Mouse (Mus musculus) olfactory bulb, adult 2 months (tissue): ENCODE results near the gene Ttc33. TPM values are rescaled to one million over a fixed set of nuclear protein-coding genes. Genes with fewer than 3 reads are reported as not detected.
"Not testable (repeated sequence)": the region's sequence is repeated elsewhere in the genome, so short reads cannot be mapped to it uniquely, and the experiment has no call there.

ENCODE experiments used
- H3K27ac ChIP-seq: fragments of 200-500 bp; 2 replicates; pipeline ENCODE4 v1.5.1; 2012; ENCODE audit warnings: low read depth, low read length; ENCODE audit not compliant: insufficient read depth
- H3K4me1 ChIP-seq: fragments of 200-500 bp; 2 replicates; pipeline ENCODE4 v1.6.1; 2012; ENCODE audit warnings: low read length; ENCODE audit not compliant: control insufficient read depth, insufficient read depth
- H3K4me3 ChIP-seq: fragments of 200-500 bp; 2 replicates; pipeline ENCODE4 v1.5.1; 2012; ENCODE audit warnings: mild to moderate bottlenecking, low read depth, low read length, moderate library complexity; ENCODE audit not compliant: insufficient read depth
- CTCF ChIP-seq: fragments of 200-500 bp; IDR thresholded peaks from 2 replicates; pipeline ENCODE4 v1.5.1; 2012; ENCODE audit warnings: low read depth, mild to moderate bottlenecking, low read length, moderate library complexity; ENCODE audit not compliant: insufficient read depth
- POLR2A ChIP-seq: fragments of 200-500 bp; IDR thresholded peaks from 2 replicates; pipeline ENCODE4 v1.6.1; 2012; ENCODE audit warnings: mild to moderate bottlenecking, low read depth, low read length, moderate library complexity; ENCODE audit not compliant: insufficient read depth
- WGBS: fragments of 180-500 bp; shearing (Covaris S2); methylation state at CpG from one replicate; pipeline ENCODE4 v1.1.7; 2018; 5-methylcytosine and 5-hydroxymethylcytosine counted together
- polyA plus RNA-seq: library from polyadenylated mRNA; stranded (reverse); fragments of >200 nt; gene quantifications from 2 replicates; pipeline ENCODE4 v1.2.4, GENCODE M21; 2012; ENCODE audit warnings: low replicate concordance; ENCODE audit not compliant: missing spikeins, insufficient read depth, insufficient read length

Gene Ttc33
- polyA plus RNA-seq, 1 experiment, result not detected

- H3K27ac ChIP-seq, result 0 out of 2 replicates have a peak overlapping the region, but pooled peaks have one; percentile 27
- WGBS, result 92% methylated on average over 9 of the region's 9 CpGs
- H3K4me1 ChIP-seq, result peaks cover 6% of the 10 kb centered on the region; the same call in 1 of the 2 replicates
- no peak overlapping the region for H3K4me3 ChIP-seq
- no peak for TF ChIP-seq CTCF
- TF ChIP-seq POLR2A, result no peak
Observed at GRCm38 (mm10) chr15:5194931-5195330, 9.6 kb downstream of the Ttc33 start.

- Histone ChIP-seq H3K4me1 (peaks cover 6% of the 10 kb centered on the region; the same call in 1 of the 2 replicates), H3K27ac (no peak overlapping the region), H3K4me3 (no peak overlapping the region)
- 56% methylated on average over 4 of the region's 4 CpGs for WGBS
- TF ChIP-seq CTCF (no peak), POLR2A (no peak)
Observed at GRCm38 (mm10) chr15:5195987-5196514, 10.7 kb downstream of the Ttc33 start.

GRCm38 (mm10) chr15:5196691-5197090, 11.4 kb downstream of the Ttc33 start:
- H3K27ac ChIP-seq, result no peak overlapping the region
- no peak for TF ChIP-seq POLR2A
- TF ChIP-seq CTCF, result no peak
- WGBS, result 80% methylated on average over 4 of the region's 4 CpGs
- H3K4me1 ChIP-seq, result peaks cover 6% of the 10 kb centered on the region; the same call in 1 of the 2 replicates
- H3K4me3 ChIP-seq, result no peak overlapping the region

- Histone ChIP-seq H3K4me1 (no peaks in the 10 kb centered on the region), H3K27ac (no peak overlapping the region), H3K4me3 (no peak overlapping the region)
- TF ChIP-seq CTCF (no peak), POLR2A (no peak)
- 93% methylated on average over 9 of the region's 9 CpGs for WGBS
Observed at GRCm38 (mm10) chr15:5205222-5205621, 19.9 kb downstream of the Ttc33 start.

GRCm38 (mm10) chr15:5209116-5209515, 23.8 kb downstream of the Ttc33 start:
- no peaks in the 10 kb centered on the region for H3K4me1 ChIP-seq
- WGBS, result 97% methylated on average over 3 of the region's 3 CpGs
- H3K4me3 ChIP-seq, result no peak overlapping the region
- no peak for TF ChIP-seq CTCF
- TF ChIP-seq POLR2A, result no peak
- no peak overlapping the region for H3K27ac ChIP-seq

GRCm38 (mm10) chr15:5220491-5220890, 35.2 kb downstream of the Ttc33 start:
- no peak for TF ChIP-seq CTCF
- TF ChIP-seq POLR2A, result no peak
- Histone ChIP-seq H3K4me3 (no peak overlapping the region), H3K4me1 (no peaks in the 10 kb centered on the region), H3K27ac (no peak overlapping the region)
- WGBS, result 68% methylated on average over 6 of the region's 6 CpGs

- 86% methylated on average over 10 of the region's 10 CpGs for WGBS
- not testable (repeated sequence) for H3K4me3 ChIP-seq, H3K4me1 ChIP-seq, H3K27ac ChIP-seq
Observed at GRCm38 (mm10) chr15:5230746-5231145, 45.4 kb downstream of the Ttc33 start.

GRCm38 (mm10) chr15:5234659-5235058, 49.3 kb downstream of the Ttc33 start:
- 92% methylated on average over 16 of the region's 16 CpGs for WGBS
- TF ChIP-seq CTCF, result no peak
- TF ChIP-seq POLR2A, result no peak
- Histone ChIP-seq H3K27ac (no peak overlapping the region), H3K4me1 (peaks cover 3% of the 10 kb centered on the region; the same call in 1 of the 2 replicates), H3K4me3 (no peak overlapping the region)

GRCm38 (mm10) chr15:5235527-5235926, 50.2 kb downstream of the Ttc33 start:
- Histone ChIP-seq H3K27ac (no peak overlapping the region), H3K4me3 (no peak overlapping the region), H3K4me1 (peaks cover 3% of the 10 kb centered on the region; the same call in 1 of the 2 replicates)
- TF ChIP-seq CTCF (no peak), POLR2A (no peak)
- WGBS, result 25% methylated on average over 8 of the region's 8 CpGs

- H3K4me3 ChIP-seq, result no peak overlapping the region
- peaks cover 3% of the 10 kb centered on the region; the same call in 1 of the 2 replicates for H3K4me1 ChIP-seq
- 11% methylated on average over 6 of the region's 6 CpGs for WGBS
- H3K27ac ChIP-seq, result no peak overlapping the region
- TF ChIP-seq POLR2A, result no peak
- peak; percentile 83 for TF ChIP-seq CTCF
Observed at GRCm38 (mm10) chr15:5236538-5236937, 51.2 kb downstream of the Ttc33 start.
